Mouse (Mus musculus): Measurements from ENCODE around the gene Duxf3. TPM values are rescaled to one million over a fixed set of nuclear protein-coding genes. Genes with fewer than 3 reads are reported as not detected.
"Not testable (repeated sequence)": the region's sequence is repeated elsewhere in the genome, so short reads cannot be mapped to it uniquely, and the experiment has no call there.

Gene Duxf3
- total RNA-seq (2021), result not detected
- long read RNA-seq, experiment 1, result 0 reads
- long read RNA-seq, experiment 2, result 0 reads

- H3K4me3 ChIP-seq, H3K27ac ChIP-seq: not testable (repeated sequence)
- intact Hi-C loops (cut with DNase I), result loop anchor here (5.0 kb wide), 1 partner anchor 795 kb away; no protein-coding TSS in a partner anchor
- DNase-seq (ENCODE audit: extremely low spot score in 1 of 2, low spot score in 2 of 2), result peak in 1 of 2 experiments; percentile 29
Measured at GRCm38 (mm10) chr10:58232641-58232969, at the start of gene Duxf3. Gene Duxf3 (minus strand): TSS chr10:58232675.

GRCm38 (mm10) chr10:58282238-58282637, 49.8 kb upstream of the Duxf3 start:
- intact Hi-C loops (cut with DNase I), result no loop called here
- no peak for DNase-seq (ENCODE audit: extremely low spot score in 1 of 2, low spot score in 2 of 2)
- TF ChIP-seq CTCF (IDR thresholded peaks at IDR 0.05), result no peak
- no peak overlapping the region for H3K4me3 ChIP-seq
- H3K27ac ChIP-seq, result no peak overlapping the region

GRCm38 (mm10) chr10:58258466-58258865, 26.0 kb upstream of the Duxf3 start:
- intact Hi-C loops (cut with DNase I), result loop anchor here (10.0 kb wide), 2 partner anchors 514 to 724 kb away; partner anchors contain the start of gene Serinc1
- no peak for DNase-seq (ENCODE audit: extremely low spot score in 1 of 2, low spot score in 2 of 2)
- H3K4me3 ChIP-seq, result no peak overlapping the region
- H3K27ac ChIP-seq, result no peak overlapping the region
- peak; percentile 4 for TF ChIP-seq CTCF (IDR thresholded peaks at IDR 0.05)

GRCm38 (mm10) chr10:58255954-58256353, 23.5 kb upstream of the Duxf3 start:
- H3K27ac ChIP-seq, result peak overlapping the region; percentile 88; the same call in 1 of the 2 replicates
- peak overlapping the region; percentile 98 for H3K4me3 ChIP-seq
- no peak for DNase-seq (ENCODE audit: extremely low spot score in 1 of 2, low spot score in 2 of 2)
- intact Hi-C loops (cut with DNase I), result loop anchor here (10.0 kb wide), 2 partner anchors 511 to 721 kb away; partner anchors contain the start of gene Serinc1
- TF ChIP-seq CTCF (IDR thresholded peaks at IDR 0.05), result no peak

GRCm38 (mm10) chr10:58255213-58255892, 22.9 kb upstream of the Duxf3 start, which contains the start of gene Gcc2:
Gene Gcc2 (plus strand): TSS chr10:58255497.
- peak; percentile 92 for DNase-seq (ENCODE audit: extremely low spot score in 1 of 2, low spot score in 2 of 2)
- intact Hi-C loops (cut with DNase I), result loop anchor here (10.0 kb wide), 2 partner anchors 511 to 721 kb away; partner anchors contain the start of gene Serinc1
- no peak; the same call in none of the 2 replicates for TF ChIP-seq CTCF (IDR thresholded peaks at IDR 0.05)
- Histone ChIP-seq H3K4me3 (peak within 1 kb of the TSS; percentile 98), H3K27ac (peak within 1 kb of the TSS; percentile 88)

GRCm38 (mm10) chr10:58254635-58255175, 22.2 kb upstream of the Duxf3 start:
- peak overlapping the region; percentile 88; the same call in 1 of the 2 replicates for H3K27ac ChIP-seq
- DNase-seq (ENCODE audit: extremely low spot score in 1 of 2, low spot score in 2 of 2), result no peak
- intact Hi-C loops (cut with DNase I), result loop anchor here (10.0 kb wide), 2 partner anchors 510 to 720 kb away; partner anchors contain the start of gene Serinc1
- peak overlapping the region; percentile 98 for H3K4me3 ChIP-seq
- no peak for TF ChIP-seq CTCF (IDR thresholded peaks at IDR 0.05)

- no peak for DNase-seq (ENCODE audit: extremely low spot score in 1 of 2, low spot score in 2 of 2)
- no peak overlapping the region for H3K27ac ChIP-seq
- H3K4me3 ChIP-seq, result no peak overlapping the region
- intact Hi-C loops (cut with DNase I), result no loop called here
- TF ChIP-seq CTCF (IDR thresholded peaks at IDR 0.05), result no peak
Measured at GRCm38 (mm10) chr10:58249535-58249934, 17.1 kb upstream of the Duxf3 start.

- H3K4me3 ChIP-seq; H3K27ac ChIP-seq; intact Hi-C loops (cut with DNase I): not testable (repeated sequence)
- DNase-seq (ENCODE audit: extremely low spot score in 1 of 2, low spot score in 2 of 2), result peak; percentile 65 to 66
Measured at GRCm38 (mm10) chr10:58238984-58239740, 6.7 kb upstream of the Duxf3 start.

- TF ChIP-seq CTCF (IDR thresholded peaks at IDR 0.05), result no peak
- DNase-seq (ENCODE audit: extremely low spot score in 1 of 2, low spot score in 2 of 2), result no peak
- H3K4me3 ChIP-seq, result no peak within 1 kb of the TSS
- intact Hi-C loops (cut with DNase I), result no loop called here
- H3K27ac ChIP-seq, result no peak within 1 kb of the TSS
Measured at GRCm38 (mm10) chr10:58236613-58237012, 4.1 kb upstream of the Duxf3 start, which contains the start of gene Gm4981. Gene Gm4981 (minus strand): TSS chr10:58236701.

- intact Hi-C loops (cut with DNase I), result loop anchor here (5.0 kb wide), 1 partner anchor 798 kb away; no protein-coding TSS in a partner anchor
- not testable (repeated sequence) for H3K27ac ChIP-seq, H3K4me3 ChIP-seq
- peak; percentile 18 to 43 for DNase-seq (ENCODE audit: extremely low spot score in 1 of 2, low spot score in 2 of 2)
Measured at GRCm38 (mm10) chr10:58234985-58235384, 2.5 kb upstream of the Duxf3 start.

GRCm38 (mm10) chr10:58233740-58234121, 1.3 kb upstream of the Duxf3 start:
- peak in 1 of 2 experiments; percentile 16 for DNase-seq (ENCODE audit: extremely low spot score in 1 of 2, low spot score in 2 of 2)
- H3K4me3 ChIP-seq, H3K27ac ChIP-seq: not testable (repeated sequence)
- intact Hi-C loops (cut with DNase I), result loop anchor here (5.0 kb wide), 1 partner anchor 796 kb away; no protein-coding TSS in a partner anchor

- not testable (repeated sequence) for H3K4me3 ChIP-seq, H3K27ac ChIP-seq
- DNase-seq (ENCODE audit: extremely low spot score in 1 of 2, low spot score in 2 of 2), result peak; percentile 44 to 46
- intact Hi-C loops (cut with DNase I), result loop anchor here (5.0 kb wide), 1 partner anchor 796 kb away; no protein-coding TSS in a partner anchor
Measured at GRCm38 (mm10) chr10:58233054-58233739, 722 bp upstream of the Duxf3 start.

GRCm38 (mm10) chr10:58231779-58232640, 465 bp downstream of the Duxf3 start:
- not testable (repeated sequence) for H3K27ac ChIP-seq, H3K4me3 ChIP-seq
- DNase-seq (ENCODE audit: extremely low spot score in 1 of 2, low spot score in 2 of 2), result peak; percentile 77 to 81
- intact Hi-C loops (cut with DNase I), result loop anchor here (5.0 kb wide), 1 partner anchor 795 kb away; no protein-coding TSS in a partner anchor

GRCm38 (mm10) chr10:58231088-58231487, 1.4 kb downstream of the Duxf3 start:
- not testable (repeated sequence) for H3K4me3 ChIP-seq, H3K27ac ChIP-seq
- intact Hi-C loops (cut with DNase I), result loop anchor here (5.0 kb wide), 1 partner anchor 794 kb away; no protein-coding TSS in a partner anchor
- DNase-seq (ENCODE audit: extremely low spot score in 1 of 2, low spot score in 2 of 2), result peak; percentile 49 to 57

- H3K27ac ChIP-seq; DNase-seq (ENCODE audit: extremely low spot score in 1 of 2, low spot score in 2 of 2); H3K4me3 ChIP-seq: not testable (repeated sequence)
- intact Hi-C loops (cut with DNase I), result loop anchor here (5.0 kb wide), 1 partner anchor 793 kb away; no protein-coding TSS in a partner anchor
Measured at GRCm38 (mm10) chr10:58230021-58230420, 2.5 kb downstream of the Duxf3 start.

Measured in left cerebral cortex, adult 2 months (tissue).